Mouse (Mus musculus): ENCODE data around the gene Izumo1. TPM values are rescaled to one million over a fixed set of nuclear protein-coding genes. Genes with fewer than 3 reads are reported as not detected.

Izumo1 gene
- polyA plus RNA-seq, 1 experiment: not detected

DNA sequence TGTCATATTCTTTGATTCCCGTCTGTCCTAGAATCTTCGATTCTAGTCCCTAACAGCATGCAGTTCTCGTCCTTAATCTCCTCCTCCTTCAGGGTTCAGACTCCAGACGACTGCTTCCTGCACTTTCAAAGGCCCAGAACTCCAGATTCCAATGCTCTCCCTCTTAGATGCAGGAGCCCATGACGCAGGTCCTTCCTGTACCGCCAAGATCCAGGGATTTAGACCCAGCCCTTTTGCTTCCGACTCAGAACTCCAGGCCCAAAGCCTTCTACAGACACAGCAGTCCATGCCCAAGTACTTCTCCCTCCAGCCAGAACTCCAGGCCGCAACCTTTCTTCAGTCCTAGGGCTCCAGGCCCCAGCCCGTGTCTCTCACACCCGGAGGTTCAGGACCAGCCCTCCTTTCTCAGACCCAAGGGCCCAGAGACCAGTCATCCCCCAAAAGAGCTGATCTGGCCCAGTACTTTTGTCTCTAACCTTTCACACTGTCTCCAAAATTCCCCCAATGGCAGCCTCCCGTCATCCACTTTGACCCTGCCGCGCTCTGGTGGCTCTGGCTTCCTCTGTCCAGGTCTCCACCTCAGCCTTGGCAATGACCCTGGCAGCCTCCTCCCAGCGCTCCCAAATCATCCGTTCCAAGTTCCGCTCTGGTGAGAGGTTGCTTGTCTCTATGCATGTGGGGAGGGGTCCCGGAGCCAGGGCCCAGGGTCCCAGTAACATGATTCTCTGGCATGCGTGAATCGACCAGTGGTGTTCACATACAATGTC lies 18.8 kb downstream of the Izumo1 start:
- H3K27ac ChIP-seq (ENCODE audit: insufficient read depth, low read depth, low read length): no peak overlapping the region
- H3K4me3 ChIP-seq (ENCODE audit: insufficient read depth, low read length): no peak overlapping the region
- TF ChIP-seq CTCF (IDR thresholded peaks at IDR 0.05; ENCODE audit: low read depth, low read length) (no peak), POLR2A (IDR thresholded peaks at IDR 0.05; ENCODE audit: borderline replicate concordance, low read depth, low read length) (no peak)
- peaks cover 16% of the 10 kb centered on the region for H3K4me1 ChIP-seq (ENCODE audit: control insufficient read depth, insufficient read depth, low read length)

DNA sequence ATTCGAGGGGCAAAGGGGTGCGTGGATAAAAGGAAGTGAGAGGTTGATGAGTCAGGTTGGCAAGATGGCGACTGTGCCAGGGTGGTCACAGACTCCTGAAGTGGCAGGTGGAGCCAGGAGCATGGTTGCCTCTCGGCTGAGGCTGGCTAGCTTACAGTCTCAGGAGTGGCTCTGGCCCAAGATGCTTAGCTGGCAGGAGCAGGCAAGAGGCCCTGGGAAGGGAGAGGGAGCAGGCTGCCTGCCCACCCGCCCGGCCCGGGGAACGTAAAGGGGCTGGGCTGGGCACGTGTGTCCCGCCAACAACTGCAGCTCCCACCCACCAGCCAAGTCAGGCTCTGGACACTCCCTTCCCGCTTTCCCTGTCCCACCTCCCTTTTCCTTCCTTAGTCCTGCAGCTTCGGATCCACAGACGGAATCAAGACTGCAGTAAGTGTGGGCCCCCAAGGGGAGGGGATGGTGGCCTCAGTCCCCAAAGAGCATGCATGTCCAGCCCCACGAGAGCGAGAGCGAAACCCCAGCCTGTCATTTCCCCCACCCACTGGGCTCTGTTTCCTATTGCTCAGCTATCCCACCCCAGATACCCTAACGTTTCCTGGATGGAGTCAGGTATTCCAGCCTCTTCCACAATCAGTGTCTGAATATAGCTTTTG lies 19.9 kb downstream of the Izumo1 start:
- TF ChIP-seq CTCF (IDR thresholded peaks at IDR 0.05; ENCODE audit: low read depth, low read length) (no peak), POLR2A (IDR thresholded peaks at IDR 0.05; ENCODE audit: borderline replicate concordance, low read depth, low read length) (no peak)
- no peak overlapping the region for H3K4me3 ChIP-seq (ENCODE audit: insufficient read depth, low read length)
- H3K27ac ChIP-seq (ENCODE audit: insufficient read depth, low read depth, low read length): no peak overlapping the region
- peaks cover 10% of the 10 kb centered on the region for H3K4me1 ChIP-seq (ENCODE audit: control insufficient read depth, insufficient read depth, low read length)

DNA sequence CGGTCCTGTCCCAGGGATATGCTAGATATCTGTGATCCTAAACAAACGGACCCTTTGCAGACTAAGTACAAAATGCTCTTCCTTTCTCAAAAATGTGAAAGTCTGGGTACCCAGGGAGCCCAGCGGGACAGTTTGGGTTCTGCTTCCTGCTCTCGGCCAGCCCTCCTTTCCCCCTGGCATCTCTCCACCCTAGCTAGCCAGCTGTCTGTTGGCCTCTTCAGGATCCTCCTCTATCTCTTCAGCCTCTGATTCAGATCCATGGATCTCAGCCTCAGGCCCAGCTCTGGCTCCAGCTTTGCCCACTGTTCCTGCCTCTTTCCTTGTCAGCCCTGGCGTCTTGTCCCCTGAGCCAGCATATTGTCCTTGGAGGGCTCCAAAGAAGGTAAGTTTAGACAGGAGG lies 20.5 kb downstream of the Izumo1 start:
- no peak overlapping the region for H3K27ac ChIP-seq (ENCODE audit: insufficient read depth, low read depth, low read length)
- H3K4me3 ChIP-seq (ENCODE audit: insufficient read depth, low read length): no peak overlapping the region
- peaks cover 10% of the 10 kb centered on the region for H3K4me1 ChIP-seq (ENCODE audit: control insufficient read depth, insufficient read depth, low read length)
- TF ChIP-seq CTCF (IDR thresholded peaks at IDR 0.05; ENCODE audit: low read depth, low read length) (no peak), POLR2A (IDR thresholded peaks at IDR 0.05; ENCODE audit: borderline replicate concordance, low read depth, low read length) (no peak)

DNA sequence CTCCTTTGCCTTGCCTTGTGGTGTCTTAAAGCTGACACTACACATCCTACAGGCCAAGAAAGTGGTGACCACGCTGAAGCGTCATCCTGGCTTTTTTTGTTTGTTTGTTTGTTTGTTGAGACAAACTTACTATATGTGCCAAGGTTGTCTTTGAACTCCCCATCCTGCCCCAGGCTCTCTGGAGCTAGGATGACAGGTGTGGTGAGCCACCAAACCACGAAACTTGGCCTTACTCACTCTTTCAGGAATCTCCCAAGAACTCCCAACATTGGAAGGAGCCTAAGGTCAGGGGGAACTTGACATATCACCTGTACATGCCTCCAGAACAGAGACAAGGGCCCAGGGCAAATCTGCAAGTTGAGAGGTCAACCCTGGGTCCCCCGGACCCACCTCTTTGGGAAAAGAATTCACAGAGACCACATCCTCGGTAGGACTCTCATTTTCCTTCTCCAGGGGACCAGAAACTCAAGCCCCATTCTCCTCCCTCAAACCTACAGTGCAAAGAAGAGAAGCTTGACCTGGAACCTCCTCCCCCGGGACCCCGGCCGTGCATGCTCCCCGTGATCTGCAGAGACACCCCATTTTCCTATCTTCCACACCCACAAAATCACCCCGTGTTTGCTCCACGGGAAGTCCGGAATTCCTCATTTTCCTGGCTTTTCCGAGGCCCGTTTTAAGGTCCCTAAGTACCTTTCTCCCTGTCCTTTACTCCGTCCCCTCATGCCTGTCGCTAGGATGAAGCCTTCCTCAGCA lies 21.1 kb downstream of the Izumo1 start:
- Histone ChIP-seq H3K4me1 (ENCODE audit: control insufficient read depth, insufficient read depth, low read length) (peaks cover 10% of the 10 kb centered on the region), H3K27ac (ENCODE audit: insufficient read depth, low read depth, low read length) (no peak overlapping the region), H3K4me3 (ENCODE audit: insufficient read depth, low read length) (peak overlapping the region; percentile 46)
- no peak for TF ChIP-seq POLR2A (IDR thresholded peaks at IDR 0.05; ENCODE audit: borderline replicate concordance, low read depth, low read length)
- TF ChIP-seq CTCF (IDR thresholded peaks at IDR 0.05; ENCODE audit: low read depth, low read length): no peak

DNA sequence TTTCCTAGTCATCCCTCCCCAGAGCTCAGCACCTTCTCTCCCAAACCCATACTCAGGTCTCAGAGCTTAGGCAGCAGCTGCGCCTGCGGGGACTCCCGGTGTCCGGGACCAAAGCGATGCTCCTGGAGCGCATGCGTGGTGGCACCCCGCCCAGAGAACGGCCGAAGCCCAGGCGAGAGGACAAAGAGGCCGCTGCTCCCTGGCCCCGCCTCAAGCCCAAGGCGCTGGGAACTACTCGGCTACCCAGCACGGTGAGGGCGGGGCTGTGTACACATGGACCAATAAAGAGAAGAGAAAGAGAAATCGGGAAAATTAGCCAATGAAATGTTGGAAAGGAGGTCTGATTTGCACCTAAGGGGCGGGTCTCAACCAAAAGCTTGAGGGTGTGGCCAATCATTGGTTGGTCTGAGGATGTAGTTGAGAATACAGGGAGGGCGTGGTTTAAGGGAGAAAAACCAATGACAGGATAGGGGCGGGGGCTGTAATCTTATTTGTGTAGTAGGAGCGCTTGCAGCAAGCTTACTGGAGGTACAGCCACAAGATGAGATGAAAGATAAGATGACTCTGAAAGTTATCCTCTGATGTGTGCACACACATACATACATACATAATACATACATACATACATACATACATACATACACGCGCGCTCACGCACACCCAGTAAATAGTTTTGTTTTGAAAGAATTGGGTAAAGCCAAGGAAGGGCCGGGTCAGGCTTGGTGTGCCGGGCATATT lies 22.0 kb downstream of the Izumo1 start:
- no peak for TF ChIP-seq POLR2A (IDR thresholded peaks at IDR 0.05; ENCODE audit: borderline replicate concordance, low read depth, low read length)
- TF ChIP-seq CTCF (IDR thresholded peaks at IDR 0.05; ENCODE audit: low read depth, low read length): no peak
- peaks cover 10% of the 10 kb centered on the region for H3K4me1 ChIP-seq (ENCODE audit: control insufficient read depth, insufficient read depth, low read length)
- peak overlapping the region; percentile 46 for H3K4me3 ChIP-seq (ENCODE audit: insufficient read depth, low read length)
- H3K27ac ChIP-seq (ENCODE audit: insufficient read depth, low read depth, low read length): no peak overlapping the region

DNA sequence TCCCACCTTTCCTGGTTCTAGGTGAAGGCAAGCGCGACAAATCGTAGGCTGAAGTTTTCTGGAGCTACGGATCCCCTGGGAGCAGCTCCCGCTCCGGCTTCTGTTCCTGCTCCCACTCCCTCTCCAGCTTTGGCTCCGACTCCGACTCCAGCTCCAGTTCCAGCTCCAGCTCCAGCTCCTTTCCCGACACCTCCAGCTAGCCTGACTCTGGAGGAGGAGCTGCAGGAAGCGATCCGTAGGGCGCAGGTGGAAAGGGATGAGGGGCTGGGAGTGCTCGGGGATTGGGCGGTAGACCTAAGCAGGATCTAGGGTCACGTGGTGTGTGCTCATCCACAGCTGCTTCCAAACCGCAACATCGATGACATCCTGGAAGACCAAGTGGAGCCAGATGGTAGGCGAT lies 22.6 kb downstream of the Izumo1 start:
- Histone ChIP-seq H3K27ac (ENCODE audit: insufficient read depth, low read depth, low read length) (no peak overlapping the region), H3K4me1 (ENCODE audit: control insufficient read depth, insufficient read depth, low read length) (peaks cover 10% of the 10 kb centered on the region), H3K4me3 (ENCODE audit: insufficient read depth, low read length) (no peak overlapping the region)
- TF ChIP-seq CTCF (IDR thresholded peaks at IDR 0.05; ENCODE audit: low read depth, low read length) (no peak), POLR2A (IDR thresholded peaks at IDR 0.05; ENCODE audit: borderline replicate concordance, low read depth, low read length) (no peak)

DNA sequence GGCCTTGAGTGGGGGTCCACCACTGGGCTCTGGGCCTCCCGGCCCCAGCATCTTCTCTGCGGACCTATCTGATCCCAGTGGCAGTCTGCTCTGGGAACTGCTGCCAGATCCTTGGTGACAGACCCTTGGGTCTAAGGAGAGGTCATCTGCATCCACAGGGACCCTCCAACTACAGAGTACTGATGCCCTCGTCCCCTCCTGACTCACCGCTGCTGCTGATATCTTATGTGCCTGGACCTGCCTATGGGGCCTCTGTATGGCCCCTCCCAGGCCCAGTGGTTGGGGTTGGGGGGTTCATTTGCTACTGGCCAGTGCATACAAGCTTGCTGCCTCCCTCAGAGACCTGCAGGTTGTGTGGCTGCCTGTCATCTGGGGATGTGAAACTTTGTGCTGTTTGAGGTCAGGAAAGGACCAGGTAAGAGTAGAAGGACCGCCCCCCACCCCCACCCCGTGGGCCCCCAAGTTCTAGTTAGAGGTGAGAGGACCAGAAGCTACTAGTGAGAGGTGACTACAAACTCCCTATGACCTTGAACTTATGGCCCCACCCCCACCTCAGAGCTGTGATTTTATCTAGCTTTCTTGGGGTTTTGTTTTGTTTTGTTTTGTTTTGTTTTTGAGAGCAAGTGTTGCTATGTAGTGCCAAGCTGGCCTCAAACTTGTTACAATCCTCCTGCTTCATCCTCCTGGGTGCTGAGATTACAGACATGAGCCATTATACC lies 23.4 kb downstream of the Izumo1 start:
- peaks cover 10% of the 10 kb centered on the region for H3K4me1 ChIP-seq (ENCODE audit: control insufficient read depth, insufficient read depth, low read length)
- TF ChIP-seq CTCF (IDR thresholded peaks at IDR 0.05; ENCODE audit: low read depth, low read length) (no peak), POLR2A (IDR thresholded peaks at IDR 0.05; ENCODE audit: borderline replicate concordance, low read depth, low read length) (no peak)
- no peak overlapping the region for H3K27ac ChIP-seq (ENCODE audit: insufficient read depth, low read depth, low read length)
- H3K4me3 ChIP-seq (ENCODE audit: insufficient read depth, low read length): no peak overlapping the region

DNA sequence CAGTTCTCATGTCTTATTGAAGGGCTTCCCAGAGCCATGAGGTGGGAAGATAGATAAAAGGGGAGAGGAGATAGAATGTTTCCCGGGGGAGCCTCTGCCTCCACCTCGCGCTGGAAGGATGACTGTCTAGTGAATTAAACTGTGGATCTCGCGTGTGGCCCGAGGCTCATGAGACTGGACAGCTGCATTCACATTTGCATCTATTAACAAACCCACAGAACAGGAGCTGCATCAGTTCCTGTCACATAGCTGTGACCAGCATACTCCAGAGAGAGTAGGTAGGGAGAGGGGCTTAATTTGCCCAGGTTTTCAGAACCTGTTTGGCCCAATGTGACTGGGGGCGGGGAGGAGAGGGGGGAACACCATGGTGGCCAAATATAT lies 24.0 kb downstream of the Izumo1 start:
- H3K27ac ChIP-seq (ENCODE audit: insufficient read depth, low read depth, low read length): no peak overlapping the region
- TF ChIP-seq POLR2A (IDR thresholded peaks at IDR 0.05; ENCODE audit: borderline replicate concordance, low read depth, low read length): no peak
- no peak for TF ChIP-seq CTCF (IDR thresholded peaks at IDR 0.05; ENCODE audit: low read depth, low read length)

DNA sequence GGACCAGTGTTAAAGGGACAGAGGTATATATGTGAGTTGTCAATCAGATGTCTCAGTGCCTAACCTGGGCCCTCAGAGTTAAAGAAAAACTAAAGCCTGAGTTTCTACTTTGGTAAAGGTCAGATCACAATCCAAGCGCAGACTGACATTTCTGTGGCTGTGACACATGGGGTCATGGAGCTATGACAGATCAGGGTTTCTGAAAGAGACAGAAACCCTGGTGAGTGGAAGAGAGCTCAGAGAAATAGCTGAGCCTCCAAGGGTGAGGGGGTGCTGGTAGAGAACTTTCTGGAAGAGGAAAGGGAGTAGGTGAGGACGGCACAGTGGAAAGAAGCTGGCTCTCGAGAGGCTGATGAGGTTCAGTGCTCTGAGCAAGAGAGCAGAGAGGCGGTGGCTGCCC lies 25.1 kb downstream of the Izumo1 start:
- no peak overlapping the region for H3K27ac ChIP-seq (ENCODE audit: insufficient read depth, low read depth, low read length)
- TF ChIP-seq CTCF (IDR thresholded peaks at IDR 0.05; ENCODE audit: low read depth, low read length) (no peak), POLR2A (IDR thresholded peaks at IDR 0.05; ENCODE audit: borderline replicate concordance, low read depth, low read length) (no peak)
- H3K4me3 ChIP-seq (ENCODE audit: insufficient read depth, low read length): no peak overlapping the region
- 0 out of 2 replicates have a peak, but pooled peaks cover 5% of the 10 kb centered on the region for H3K4me1 ChIP-seq (ENCODE audit: control insufficient read depth, insufficient read depth, low read length)

More for the DNA sequence above, 24.0 kb downstream of the Izumo1 start:
- Histone ChIP-seq H3K4me3 (ENCODE audit: insufficient read depth, low read length) (no peak overlapping the region), H3K4me1 (ENCODE audit: control insufficient read depth, insufficient read depth, low read length) (peaks cover 10% of the 10 kb centered on the region)

Measured in bone marrow macrophage, adult 2 months (primary cell).